Mouse (Mus musculus) mammary gland, adult 2 months (tissue): ENCODE results near the gene Cstf2. TPM values are rescaled to one million over a fixed set of nuclear protein-coding genes. Genes with fewer than 3 reads are reported as not detected.

Experiments
- polyA plus RNA-seq: library from polyadenylated mRNA; depleted of rRNA; stranded (reverse); fragments of >200 nt; gene quantifications from 2 replicates; pipeline ENCODE4 v1.2.3, GENCODE M21; 2012; ENCODE audit warnings: low replicate concordance; rRNA removed

Cstf2 gene
- 9.7 and 14.6 TPM in 2 replicates for polyA plus RNA-seq

DNA sequence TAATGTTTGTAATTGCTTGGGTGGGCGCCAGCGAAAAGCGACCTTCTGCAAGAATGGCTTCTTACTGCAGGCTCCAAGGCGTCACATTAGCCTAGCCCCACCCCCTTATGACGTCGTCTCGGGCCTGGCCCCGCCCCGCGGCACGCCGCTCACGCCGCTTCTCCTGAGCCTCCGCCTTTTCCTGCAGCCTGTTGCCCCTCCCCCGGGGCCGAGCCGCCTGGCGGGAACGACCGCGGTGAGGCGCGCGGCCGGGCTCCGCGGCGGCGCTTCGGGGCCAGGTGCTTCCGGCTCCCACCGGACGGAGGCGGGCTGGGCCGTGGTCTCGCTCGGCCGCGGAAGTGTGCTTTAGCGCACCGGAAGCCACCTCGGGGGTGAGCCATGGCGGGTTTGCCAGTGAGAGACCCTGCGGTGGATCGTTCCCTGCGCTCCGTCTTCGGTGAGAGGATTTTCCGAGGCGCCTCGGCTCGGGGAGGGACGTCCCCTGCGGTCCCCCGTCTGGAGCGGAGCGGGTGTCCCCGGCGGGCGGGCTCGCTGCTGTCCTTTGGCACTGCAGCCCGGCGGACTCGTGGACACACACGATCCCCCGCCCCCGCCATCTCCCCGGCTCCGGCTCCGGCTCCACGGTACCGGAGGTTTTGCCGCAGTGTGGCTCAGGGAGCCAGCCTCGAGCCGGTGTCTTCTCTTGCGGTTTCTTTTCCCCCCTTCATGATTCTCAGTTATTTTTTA, at the start of gene Cstf2:
TSS of gene Cstf2 (plus strand) at position 201 of the 726 bp plus-strand sequence.

Other genes starting within 250 kb of the Cstf2 start
- 0.57 TPM in 1 of 2 replicates, not detected in the other for gene Tnmd, start 208.2 kb upstream of the Cstf2 start, polyA plus RNA-seq
- gene Tspan6, start 160.8 kb upstream of the Cstf2 start, polyA plus RNA-seq = 3.9 and 8.9 TPM in 2 replicates
- 14.0 and 23.5 TPM in 2 replicates for gene Srpx2, start 150.8 kb upstream of the Cstf2 start, polyA plus RNA-seq
- gene Sytl4, start 77.4 kb upstream of the Cstf2 start, polyA plus RNA-seq = 0.55 and 1.3 TPM in 2 replicates
- gene Xkrx, start 102.9 kb downstream of the Cstf2 start, polyA plus RNA-seq = 3.9 and 5.2 TPM in 2 replicates
- not detected in 2 replicates for gene Arl13a, start 128.3 kb downstream of the Cstf2 start, polyA plus RNA-seq
- 0.11 TPM in 1 of 2 replicates, not detected in the other for gene Nox1, start 162.8 kb downstream of the Cstf2 start, polyA plus RNA-seq
- gene Trmt2b, start 217.8 kb downstream of the Cstf2 start, polyA plus RNA-seq = 5.6 and 14.2 TPM in 2 replicates
- 0.39 and 0.63 TPM in 2 replicates for gene Tmem35a, start 236.0 kb downstream of the Cstf2 start, polyA plus RNA-seq
- gene Cenpi, start 248.9 kb downstream of the Cstf2 start, polyA plus RNA-seq = 0.17 and 0.42 TPM in 2 replicates